Mouse (Mus musculus) bone marrow macrophage, adult 2 months (primary cell): ENCODE results near the gene Abcf2.

Source experiments
- CTCF ChIP-seq: IDR thresholded peaks from 2 replicates; pipeline ENCODE4 v1.5.1; 2012; ENCODE audit warnings: low read depth, mild to moderate bottlenecking, low read length, moderate library complexity
- POLR2A ChIP-seq: IDR thresholded peaks from 2 replicates; pipeline ENCODE4 v1.6.1; 2012; ENCODE audit warnings: mild to moderate bottlenecking, low read depth, low read length, borderline replicate concordance

DNA sequence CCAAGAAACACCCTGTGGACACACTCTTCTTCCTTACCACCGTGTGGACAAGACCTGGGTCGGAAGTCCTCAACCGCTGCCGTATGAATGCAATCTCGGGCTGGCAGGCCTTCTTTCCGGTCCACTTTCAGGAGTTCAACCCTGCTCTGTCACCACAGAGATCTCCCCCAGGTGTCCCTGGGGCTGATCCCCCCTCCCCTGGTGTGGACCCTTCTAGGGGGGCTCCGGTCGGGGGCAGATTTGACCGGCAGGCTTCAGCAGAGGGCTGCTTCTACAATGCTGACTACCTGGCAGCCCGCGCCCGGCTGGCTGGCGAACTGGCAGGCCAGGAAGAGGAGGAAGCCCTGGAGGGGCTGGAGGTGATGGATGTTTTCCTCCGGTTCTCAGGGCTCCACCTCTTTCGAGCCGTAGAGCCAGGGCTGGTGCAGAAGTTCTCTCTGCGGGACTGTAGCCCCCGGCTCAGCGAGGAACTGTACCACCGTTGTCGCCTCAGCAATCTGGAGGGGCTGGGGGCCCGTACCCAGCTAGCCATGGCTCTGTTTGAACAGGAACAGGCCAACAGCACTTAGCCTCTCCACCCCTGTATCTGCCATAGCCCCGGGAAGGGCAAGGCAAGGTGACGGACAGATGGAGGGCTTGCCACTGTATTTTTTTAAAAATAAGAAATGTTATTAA lies 14.7 kb upstream of the Abcf2 start:
- TF ChIP-seq POLR2A: no peak
- TF ChIP-seq CTCF: no peak
